Mouse (Mus musculus): Measurements from ENCODE around the gene Bbs9. TPM values are rescaled to one million over a fixed set of nuclear protein-coding genes. Genes with fewer than 3 reads are reported as not detected.

The Bbs9 gene
- total RNA-seq (2014; rRNA removed) (38.2 and 40.0 TPM in 2 replicates), polyA plus RNA-seq (2015; fragmentation: Nextera tagmentation; extraction: Ambion mirVana) (19.7 and 22.6 TPM in 2 replicates)

- peak within 1 kb of the TSS; percentile 46 for H3K9ac ChIP-seq (replicated peaks; ENCODE audit: low read length, poor library complexity, severe bottlenecking)
- peak within 1 kb of the TSS; percentile 76 for H3K4me2 ChIP-seq (ENCODE audit: low read depth, low read length, poor library complexity, severe bottlenecking)
- H3K27me3 ChIP-seq (ENCODE audit: insufficient read depth, low read length), result no peaks in the 10 kb centered on the region
- H3K4me1 ChIP-seq (ENCODE audit: insufficient read depth, low read length), result no peaks in the 10 kb centered on the region; the same call in 1 of the 2 replicates
- H3K4me3 ChIP-seq (ENCODE audit: low read depth, low read length), result peak within 1 kb of the TSS; percentile 57
- no peaks in the 10 kb centered on the region for H3K36me3 ChIP-seq (ENCODE audit: insufficient read depth, low read length)
- no peaks in the 10 kb centered on the region for H3K9me3 ChIP-seq (ENCODE audit: low read length)
- peak; percentile 97 for ATAC-seq (ENCODE audit: low FRiP score)
- TF ChIP-seq CTCF (IDR thresholded peaks at IDR 0.05), result no peak
- WGBS, result under 1% methylated on average over 25 of the region's 25 CpGs
- peak; percentile 96 for DNase-seq (ENCODE audit: low spot score)
- H3K27ac ChIP-seq (ENCODE audit: low read depth, low read length), result peak within 1 kb of the TSS; percentile 77
Measured at GRCm38 (mm10) chr9:22475424-22475868, at the start of gene Bbs9. Bbs9 (plus strand) TSS chr9:22475715.

- no peak for ATAC-seq (ENCODE audit: low FRiP score)
Measured at GRCm38 (mm10) chr9:22428028-22428665, 47.4 kb upstream of the Bbs9 start.

DNA sequence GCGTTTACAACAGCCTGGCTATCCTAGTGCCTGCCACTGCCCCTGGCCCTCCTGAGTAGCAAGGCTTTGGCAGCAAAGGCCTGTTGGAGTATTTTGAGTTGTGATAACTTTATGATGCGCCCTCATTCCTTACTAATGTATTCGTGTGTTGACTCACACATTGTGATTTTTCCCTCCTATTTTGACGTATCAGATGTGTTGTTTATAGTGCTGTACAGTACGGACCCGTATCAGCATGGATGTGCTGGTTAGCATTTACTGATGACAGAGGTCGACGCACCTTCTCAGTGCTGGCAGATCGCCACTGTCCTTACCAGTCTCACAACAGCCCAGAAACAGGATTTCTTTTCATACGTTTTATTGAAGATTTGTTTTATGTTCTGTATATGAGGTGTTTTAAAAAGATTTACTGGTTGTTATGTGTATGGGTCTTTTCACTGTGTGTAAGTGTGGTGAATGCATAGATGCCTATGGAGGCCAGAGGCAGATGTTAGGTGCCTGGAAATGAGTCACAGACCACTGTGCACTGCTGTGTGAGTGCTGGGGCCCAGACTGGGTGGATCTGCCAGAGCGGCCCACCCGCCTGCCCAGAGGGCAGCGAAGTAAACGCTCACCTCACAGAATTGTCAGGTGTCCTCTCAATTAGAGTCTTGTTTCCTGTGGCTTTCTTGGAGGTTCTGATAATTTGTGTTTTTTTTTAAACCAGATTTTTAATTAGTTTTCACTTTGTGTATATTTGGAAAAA, 46.7 kb upstream of the Bbs9 start:
- ATAC-seq (ENCODE audit: low FRiP score) (no peak), DNase-seq (ENCODE audit: low spot score) (no peak)
- H3K9ac ChIP-seq (replicated peaks; ENCODE audit: low read length, poor library complexity, severe bottlenecking), result no peak overlapping the region
- H3K4me2 ChIP-seq (ENCODE audit: low read depth, low read length, poor library complexity, severe bottlenecking), result no peak overlapping the region
- H3K4me1 ChIP-seq (ENCODE audit: insufficient read depth, low read length), result no peaks in the 10 kb centered on the region
- no peaks in the 10 kb centered on the region; the same call in none of the 2 replicates for H3K36me3 ChIP-seq (ENCODE audit: insufficient read depth, low read length)
- H3K27me3 ChIP-seq (ENCODE audit: insufficient read depth, low read length), result no peaks in the 10 kb centered on the region
- no peak overlapping the region for H3K4me3 ChIP-seq (ENCODE audit: low read depth, low read length)
- H3K9me3 ChIP-seq (ENCODE audit: low read length), result no peaks in the 10 kb centered on the region
- TF ChIP-seq CTCF (IDR thresholded peaks at IDR 0.05), result no peak
- 80% methylated on average over 14 of the region's 14 CpGs for WGBS
- H3K27ac ChIP-seq (ENCODE audit: low read depth, low read length), result no peak overlapping the region

More at GRCm38 (mm10) chr9:22428028-22428665, 47.4 kb upstream of the Bbs9 start:
- H3K4me1 ChIP-seq (ENCODE audit: insufficient read depth, low read length), result no peaks in the 10 kb centered on the region
- H3K27me3 ChIP-seq (ENCODE audit: insufficient read depth, low read length), result no peaks in the 10 kb centered on the region
- H3K9ac ChIP-seq (replicated peaks; ENCODE audit: low read length, poor library complexity, severe bottlenecking), result no peak overlapping the region
- TF ChIP-seq CTCF (IDR thresholded peaks at IDR 0.05), result no peak
- no peak overlapping the region for H3K4me3 ChIP-seq (ENCODE audit: low read depth, low read length)
- no peak overlapping the region for H3K27ac ChIP-seq (ENCODE audit: low read depth, low read length)
- 40% methylated on average over 3 of the region's 4 CpGs for WGBS
- no peak for DNase-seq (ENCODE audit: low spot score)
- no peaks in the 10 kb centered on the region; the same call in none of the 2 replicates for H3K36me3 ChIP-seq (ENCODE audit: insufficient read depth, low read length)
- no peaks in the 10 kb centered on the region for H3K9me3 ChIP-seq (ENCODE audit: low read length)
- H3K4me2 ChIP-seq (ENCODE audit: low read depth, low read length, poor library complexity, severe bottlenecking), result no peak overlapping the region

- no peak overlapping the region for H3K4me3 ChIP-seq (ENCODE audit: low read depth, low read length)
- no peak; the same call in 1 of the 2 replicates for TF ChIP-seq CTCF (IDR thresholded peaks at IDR 0.05)
- DNase-seq (ENCODE audit: low spot score) (peak; percentile 51), ATAC-seq (ENCODE audit: low FRiP score) (no peak)
- no peak overlapping the region for H3K9ac ChIP-seq (replicated peaks; ENCODE audit: low read length, poor library complexity, severe bottlenecking)
- H3K36me3 ChIP-seq (ENCODE audit: insufficient read depth, low read length), result no peaks in the 10 kb centered on the region; the same call in none of the 2 replicates
- no peaks in the 10 kb centered on the region for H3K9me3 ChIP-seq (ENCODE audit: low read length)
- 37% methylated on average over 15 of the region's 15 CpGs for WGBS
- no peaks in the 10 kb centered on the region for H3K27me3 ChIP-seq (ENCODE audit: insufficient read depth, low read length)
- no peaks in the 10 kb centered on the region for H3K4me1 ChIP-seq (ENCODE audit: insufficient read depth, low read length)
- no peak overlapping the region for H3K27ac ChIP-seq (ENCODE audit: low read depth, low read length)
- no peak overlapping the region; the same call in 1 of the 2 replicates for H3K4me2 ChIP-seq (ENCODE audit: low read depth, low read length, poor library complexity, severe bottlenecking)
Measured at GRCm38 (mm10) chr9:22429533-22430241, 45.8 kb upstream of the Bbs9 start.

GRCm38 (mm10) chr9:22430315-22430840, 45.1 kb upstream of the Bbs9 start:
- ATAC-seq (ENCODE audit: low FRiP score) (no peak), DNase-seq (ENCODE audit: low spot score) (no peak)
- Histone ChIP-seq H3K27ac (ENCODE audit: low read depth, low read length) (no peak overlapping the region), H3K9me3 (ENCODE audit: low read length) (no peaks in the 10 kb centered on the region), H3K4me1 (ENCODE audit: insufficient read depth, low read length) (no peaks in the 10 kb centered on the region), H3K4me2 (ENCODE audit: low read depth, low read length, poor library complexity, severe bottlenecking) (no peak overlapping the region), H3K4me3 (ENCODE audit: low read depth, low read length) (no peak overlapping the region), H3K27me3 (ENCODE audit: insufficient read depth, low read length) (no peaks in the 10 kb centered on the region), H3K36me3 (ENCODE audit: insufficient read depth, low read length) (no peaks in the 10 kb centered on the region), H3K9ac (replicated peaks; ENCODE audit: low read length, poor library complexity, severe bottlenecking) (no peak overlapping the region)
- TF ChIP-seq CTCF (IDR thresholded peaks at IDR 0.05), result no peak
- WGBS, result 51% methylated on average over 5 of the region's 5 CpGs
